In genomic region chr2:170280733-170281132, GRCm38 (mm10) we compare ENCODE assay signal across 11 mouse cellular contexts.
A peak's percentile ranks its signal among the peaks of the same experiment; 100 is the strongest.
DNase-seq lines count a peak whose midpoint lies in the region; ATAC-seq and TF ChIP-seq lines count a peak whose summit lies in the region.
"Had no signal": no experiment of that assay in that cellular context is flagged by ENCODE, and none has a peak within 500 bp of the region (broad histone marks: within the 10 kb centered on the region; RNA-seq: fewer than 3 reads in every experiment).

No protein-coding gene starts in this region.

- DNase-seq in CD4-positive, CD25-positive, alpha-beta regulatory T cell, adult 2 months (ENCODE audit: low read depth, low spot score) = peak; percentile 26
- peak; percentile 28 for DNase-seq in left cerebral cortex, postnatal 4 days
- no peak for DNase-seq in left cerebral cortex, postnatal 25 days (ENCODE audit: low spot score in 2 of 2)
- peak; percentile 13 for DNase-seq in MEL (ENCODE audit: low read depth, low spot score)
- DNase-seq in liver, embryonic 14.5 days (ENCODE audit: low read depth in 3 of 3, low spot score in 3 of 3) = no peak
- no peak for DNase-seq in adipocyte (ENCODE audit: low spot score)
- DNase-seq in urinary bladder, adult 2 months (ENCODE audit: low spot score) = no peak
- DNase-seq: adrenal gland, adult 8-10 months; heart, adult 18-20 months had no signal

- H3K27me3 ChIP-seq in MEL (ENCODE audit: control insufficient read depth in 1 of 2, insufficient read depth in 2 of 2, low read length in 2 of 2) = no peaks in the 10 kb centered on the region
- no peaks in the 10 kb centered on the region for H3K27me3 ChIP-seq in liver, embryonic 14.5 days (ENCODE audit: control insufficient read depth, insufficient read depth, low read length)
- H3K27me3 ChIP-seq: midbrain, embryonic 12.5 days had no signal

- 54% methylated on average over 6 of the region's 6 CpGs for WGBS in liver, embryonic 14.5 days (ENCODE audit: insufficient replicate concordance)

- no peak overlapping the region for H3K4me3 ChIP-seq in MEL (ENCODE audit: control insufficient read depth in 1 of 2, insufficient read depth in 1 of 2, low read depth in 2 of 2, low read length in 2 of 2)
- H3K4me3 ChIP-seq in liver, embryonic 14.5 days (ENCODE audit: insufficient read depth in 1 of 2, low read depth in 2 of 2, low read length in 2 of 2) = no peak overlapping the region
- H3K4me3 ChIP-seq: midbrain, embryonic 12.5 days had no signal

- intact Hi-C loops in left cerebral cortex, postnatal 4 days (cut with DNase I) = no loop called here
- intact Hi-C loops in left cerebral cortex, postnatal 25 days (cut with DNase I) = loop anchor here (2.0 kb wide), 1 partner anchor 164 kb away; no protein-coding TSS in a partner anchor

- no peaks in the 10 kb centered on the region for H3K79me2 ChIP-seq in MEL (ENCODE audit: control insufficient read depth, insufficient read depth, low read length, poor library complexity)

- peak; percentile 60 for TF ChIP-seq RAD21 in MEL (IDR thresholded peaks at IDR 0.05; ENCODE audit: low read depth, low read length)

- ATAC-seq in CD4-positive, CD25-positive, alpha-beta regulatory T cell, adult 4 months = no peak
- ATAC-seq in liver, embryonic 14.5 days (ENCODE audit: insufficient read depth) = no peak

- TF ChIP-seq CTCF in MEL (IDR thresholded peaks at IDR 0.05 in 2 of 3, conservative IDR thresholded peaks at IDR 0.05 in 1 of 3; ENCODE audit: control insufficient read depth in 1 of 3, insufficient read depth in 1 of 3, low read depth in 2 of 3, low read length in 3 of 3, poor library complexity in 1 of 3, severe bottlenecking in 1 of 3) = peak in 2 of 3 experiments; percentile 39 to 54; a peak in 5 of 6 replicates
- TF ChIP-seq CTCF in liver, embryonic 14.5 days (IDR thresholded peaks at IDR 0.05; ENCODE audit: low read depth) = peak; percentile 31

- no peak for TF ChIP-seq POLR2A in MEL (IDR thresholded peaks at IDR 0.05; ENCODE audit: control insufficient read depth in 1 of 2, insufficient read depth in 1 of 2, low read depth in 1 of 2, low read length in 2 of 2, poor library complexity in 1 of 2)

- no peak overlapping the region for H3K9ac ChIP-seq in MEL (ENCODE audit: control insufficient read depth, low read depth, low read length, poor library complexity, severe bottlenecking)
- no peak overlapping the region for H3K9ac ChIP-seq in liver, embryonic 14.5 days (replicated peaks)
- H3K9ac ChIP-seq: midbrain, embryonic 12.5 days had no signal

- H3K36me3 ChIP-seq in MEL (ENCODE audit: control insufficient read depth in 1 of 2, insufficient read depth in 2 of 2, low read length in 2 of 2) = no peaks in the 10 kb centered on the region
- H3K36me3 ChIP-seq in liver, embryonic 14.5 days (replicated peaks; ENCODE audit: control insufficient read depth, insufficient read depth, low read depth) = no peaks in the 10 kb centered on the region
- H3K36me3 ChIP-seq: midbrain, embryonic 12.5 days had no signal

- H3K9me3 ChIP-seq in MEL (replicated peaks; ENCODE audit: insufficient read depth, low read length) = no peaks in the 10 kb centered on the region
- H3K9me3 ChIP-seq in liver, embryonic 14.5 days (ENCODE audit: control insufficient read depth, low read length) = no peaks in the 10 kb centered on the region
- H3K9me3 ChIP-seq: midbrain, embryonic 12.5 days had no signal

- H3K27ac ChIP-seq in MEL (ENCODE audit: control insufficient read depth, low read depth, low read length) = no peak overlapping the region
- H3K27ac ChIP-seq in liver, embryonic 14.5 days = no peak overlapping the region
- H3K27ac ChIP-seq: midbrain, embryonic 12.5 days had no signal

- TF ChIP-seq EP300 in MEL (IDR thresholded peaks at IDR 0.05; ENCODE audit: low read depth in 1 of 2, low read length in 2 of 2) = no peak
- no peak for TF ChIP-seq EP300 in liver, embryonic 14.5 days (IDR thresholded peaks at IDR 0.05; ENCODE audit: low read depth)

- H3K4me1 ChIP-seq in MEL (ENCODE audit: control insufficient read depth in 1 of 2, insufficient read depth in 2 of 2, low read length in 2 of 2) = no peaks in the 10 kb centered on the region
- peaks cover 0 to 2% of the 10 kb centered on the region in 2 experiments; a peak in 2 of 4 replicates for H3K4me1 ChIP-seq in liver, embryonic 14.5 days (replicated peaks; ENCODE audit: control insufficient read depth in 2 of 2, insufficient read depth in 2 of 2, low read length in 1 of 2)

- no peak overlapping the region for H3K4me2 ChIP-seq in liver, embryonic 14.5 days (ENCODE audit: low read depth)
- H3K4me2 ChIP-seq: midbrain, embryonic 12.5 days had no signal

TF ChIP-seq in MEL, 35 proteins besides CTCF, POLR2A, EP300 and RAD21:
- TF ChIP-seq SMC3 (IDR thresholded peaks at IDR 0.05; ENCODE audit: low read depth, low read length) (peak; percentile 60), JUND (IDR thresholded peaks at IDR 0.05; ENCODE audit: low read depth, low read length) (no peak), TCF12 (IDR thresholded peaks at IDR 0.05; ENCODE audit: low read depth, low read length) (no peak), TAL1 (IDR thresholded peaks at IDR 0.05; ENCODE audit: low read length) (no peak), USF1 (IDR thresholded peaks at IDR 0.05; ENCODE audit: low read depth, low read length) (no peak), ZMIZ1 (IDR thresholded peaks at IDR 0.05; ENCODE audit: low read depth, low read length) (no peak), MEF2A (IDR thresholded peaks at IDR 0.05; ENCODE audit: extremely low read depth, insufficient replicate concordance, low read depth, low read length, poor library complexity, severe bottlenecking) (no peak), HCFC1 (IDR thresholded peaks at IDR 0.05; ENCODE audit: low read depth, low read length) (no peak), POLR2AphosphoS2 (IDR thresholded peaks at IDR 0.05; ENCODE audit: low read length) (no peak), CHD2 (IDR thresholded peaks at IDR 0.05; ENCODE audit: low read length) (no peak), MYB (IDR thresholded peaks at IDR 0.05; ENCODE audit: low read depth, low read length) (no peak), KAT2A (conservative IDR thresholded peaks at IDR 0.05; ENCODE audit: low read depth, low read length) (no peak), ZC3H11A (IDR thresholded peaks at IDR 0.05; ENCODE audit: low read depth, low read length) (peak; percentile 22; the same call in 1 of the 2 replicates), ZNF384 (IDR thresholded peaks at IDR 0.05; ENCODE audit: low read depth, low read length) (no peak), CHD1 (IDR thresholded peaks at IDR 0.05; ENCODE audit: low read depth, low read length) (no peak), MAZ (IDR thresholded peaks at IDR 0.05; ENCODE audit: low read depth, low read length) (no peak), MAFK (IDR thresholded peaks at IDR 0.05; ENCODE audit: borderline replicate concordance, low read depth, low read length) (no peak)

Comparison
In these comparisons a context has a peak if more than half of its experiments do, and no peak if none do; other contexts are left out.
1. DNase-seq: peak in CD4-positive, CD25-positive, alpha-beta regulatory T cell, adult 2 months (single experiment), left cerebral cortex, postnatal 4 days (single experiment) and MEL (single experiment); none in left cerebral cortex, postnatal 25 days (0 of 2), liver, embryonic 14.5 days (0 of 3), adipocyte (single experiment) and urinary bladder, adult 2 months (single experiment).